Mouse (Mus musculus): ENCODE measurements around the gene Pcyt2. TPM values are rescaled to one million over a fixed set of nuclear protein-coding genes. Genes with fewer than 3 reads are reported as not detected.

Gene Pcyt2
- polyA plus RNA-seq, 1 experiment from 2014 or later = 88.8 TPM

DNA sequence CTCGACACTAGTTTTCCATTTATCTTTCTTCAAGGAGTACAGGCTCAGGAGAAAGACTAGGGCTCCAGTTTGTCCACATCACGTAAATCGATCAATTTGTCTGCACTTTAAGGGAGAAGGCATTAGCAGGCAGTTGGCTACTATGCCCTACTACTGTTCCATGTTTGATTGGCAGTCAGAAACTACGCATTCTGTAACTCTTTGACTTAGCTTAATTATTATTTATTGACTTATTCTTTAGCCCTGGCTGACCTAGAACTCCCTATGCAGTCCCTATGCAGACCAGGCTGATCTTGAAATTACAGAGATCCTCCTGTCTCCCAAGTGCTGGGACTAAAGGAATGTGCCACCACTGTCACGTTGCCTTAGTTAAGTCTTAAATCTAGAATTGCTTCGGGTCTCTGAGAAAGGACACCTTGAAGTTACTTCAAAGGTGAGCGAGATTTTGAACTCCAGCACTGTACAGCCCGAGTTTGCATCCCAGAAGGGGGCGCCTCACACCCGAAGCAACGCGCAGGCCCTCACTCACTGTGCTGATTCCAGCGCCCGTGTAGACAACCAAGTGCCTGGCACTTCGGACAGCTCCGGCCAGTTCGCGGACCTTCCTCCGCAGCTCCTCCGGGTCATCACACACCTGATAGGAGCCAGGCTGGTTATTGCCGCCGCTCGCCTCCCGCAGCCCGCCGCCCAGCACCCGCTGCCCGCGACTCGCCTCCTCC, 6.4 kb upstream of the Pcyt2 start:
- H3K4me3 ChIP-seq (ENCODE audit: low read depth, low read length) = peak overlapping the region; percentile 90
- peak; percentile 77 for ATAC-seq (ENCODE audit: low read depth)
- H3K4me1 ChIP-seq (ENCODE audit: control insufficient read depth, insufficient read depth, low read length) = peaks cover 4% of the 10 kb centered on the region; the same call in 1 of the 2 replicates
- peak; percentile 72 for DNase-seq (ENCODE audit: low spot score)
- H3K4me2 ChIP-seq (ENCODE audit: low read depth, low read length) = peak overlapping the region; percentile 88
- WGBS = 13% methylated on average over 30 of the region's 30 CpGs
- peak overlapping the region; percentile 25; the same call in 1 of the 2 replicates for H3K27ac ChIP-seq (replicated peaks; ENCODE audit: low read depth, low read length)
- no peaks in the 10 kb centered on the region for H3K9me3 ChIP-seq (ENCODE audit: control insufficient read depth, low read length)
- H3K27me3 ChIP-seq (replicated peaks; ENCODE audit: control insufficient read depth, insufficient read depth, low read length) = no peaks in the 10 kb centered on the region
- H3K36me3 ChIP-seq (ENCODE audit: control insufficient read depth, insufficient read depth, low read length) = peaks cover 58% of the 10 kb centered on the region
- H3K9ac ChIP-seq (ENCODE audit: low read depth, low read length) = peak overlapping the region; percentile 77

- DNase-seq (ENCODE audit: low spot score) = no peak
- Histone ChIP-seq H3K36me3 (ENCODE audit: control insufficient read depth, insufficient read depth, low read length) (peaks cover 59% of the 10 kb centered on the region), H3K27me3 (replicated peaks; ENCODE audit: control insufficient read depth, insufficient read depth, low read length) (no peaks in the 10 kb centered on the region), H3K27ac (replicated peaks; ENCODE audit: low read depth, low read length) (no peak overlapping the region), H3K4me1 (ENCODE audit: control insufficient read depth, insufficient read depth, low read length) (peaks cover 4% of the 10 kb centered on the region; the same call in 1 of the 2 replicates), H3K4me2 (ENCODE audit: low read depth, low read length) (no peak overlapping the region), H3K9me3 (ENCODE audit: control insufficient read depth, low read length) (no peaks in the 10 kb centered on the region), H3K9ac (ENCODE audit: low read depth, low read length) (no peak overlapping the region), H3K4me3 (ENCODE audit: low read depth, low read length) (no peak overlapping the region)
- WGBS = 89% methylated on average over 6 of the region's 6 CpGs
- ATAC-seq (ENCODE audit: low read depth) = no peak
Observed at GRCm38 (mm10) chr11:120622805-120623204, 5.1 kb upstream of the Pcyt2 start.

DNA sequence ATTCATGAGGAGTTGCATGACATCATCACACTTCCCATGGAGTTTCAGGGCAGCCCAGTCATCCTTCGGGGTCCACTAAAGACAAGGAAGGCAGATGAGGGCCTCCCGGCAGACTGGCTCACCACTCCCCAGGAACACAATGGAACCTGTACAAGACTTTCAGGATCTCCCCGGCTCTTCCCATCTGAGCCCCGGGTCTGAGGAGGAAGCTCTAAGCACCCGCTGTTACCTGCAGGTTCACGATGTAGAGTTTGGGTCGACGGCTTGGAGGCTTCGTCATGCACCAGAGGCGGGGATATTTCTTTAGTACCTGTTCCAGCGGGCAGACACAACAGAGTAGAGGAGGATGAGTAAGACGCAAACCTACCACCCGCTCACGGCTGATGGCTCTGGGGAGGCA, 2.5 kb upstream of the Pcyt2 start:
- 92% methylated on average over 14 of the region's 14 CpGs for WGBS
- Histone ChIP-seq H3K9ac (ENCODE audit: low read depth, low read length) (no peak overlapping the region), H3K4me3 (ENCODE audit: low read depth, low read length) (no peak overlapping the region), H3K4me1 (ENCODE audit: control insufficient read depth, insufficient read depth, low read length) (peaks cover 10% of the 10 kb centered on the region), H3K4me2 (ENCODE audit: low read depth, low read length) (no peak overlapping the region), H3K9me3 (ENCODE audit: control insufficient read depth, low read length) (no peaks in the 10 kb centered on the region), H3K36me3 (ENCODE audit: control insufficient read depth, insufficient read depth, low read length) (peaks cover 50% of the 10 kb centered on the region), H3K27me3 (replicated peaks; ENCODE audit: control insufficient read depth, insufficient read depth, low read length) (no peaks in the 10 kb centered on the region), H3K27ac (replicated peaks; ENCODE audit: low read depth, low read length) (no peak overlapping the region)
- ATAC-seq (ENCODE audit: low read depth) (no peak), DNase-seq (ENCODE audit: low spot score) (no peak)

- H3K9me3 ChIP-seq (ENCODE audit: control insufficient read depth, low read length) = no peaks in the 10 kb centered on the region
- ATAC-seq (ENCODE audit: low read depth) = no peak
- no peak overlapping the region for H3K4me3 ChIP-seq (ENCODE audit: low read depth, low read length)
- peaks cover 8% of the 10 kb centered on the region for H3K4me1 ChIP-seq (ENCODE audit: control insufficient read depth, insufficient read depth, low read length)
- no peak overlapping the region for H3K27ac ChIP-seq (replicated peaks; ENCODE audit: low read depth, low read length)
- no peak overlapping the region for H3K9ac ChIP-seq (ENCODE audit: low read depth, low read length)
- H3K4me2 ChIP-seq (ENCODE audit: low read depth, low read length) = no peak overlapping the region
- no peak for DNase-seq (ENCODE audit: low spot score)
- no peaks in the 10 kb centered on the region for H3K27me3 ChIP-seq (replicated peaks; ENCODE audit: control insufficient read depth, insufficient read depth, low read length)
- WGBS = 93% methylated on average over 25 of the region's 25 CpGs
- peaks cover 57% of the 10 kb centered on the region for H3K36me3 ChIP-seq (ENCODE audit: control insufficient read depth, insufficient read depth, low read length)
Observed at GRCm38 (mm10) chr11:120618619-120619535, 1.1 kb upstream of the Pcyt2 start.

DNA sequence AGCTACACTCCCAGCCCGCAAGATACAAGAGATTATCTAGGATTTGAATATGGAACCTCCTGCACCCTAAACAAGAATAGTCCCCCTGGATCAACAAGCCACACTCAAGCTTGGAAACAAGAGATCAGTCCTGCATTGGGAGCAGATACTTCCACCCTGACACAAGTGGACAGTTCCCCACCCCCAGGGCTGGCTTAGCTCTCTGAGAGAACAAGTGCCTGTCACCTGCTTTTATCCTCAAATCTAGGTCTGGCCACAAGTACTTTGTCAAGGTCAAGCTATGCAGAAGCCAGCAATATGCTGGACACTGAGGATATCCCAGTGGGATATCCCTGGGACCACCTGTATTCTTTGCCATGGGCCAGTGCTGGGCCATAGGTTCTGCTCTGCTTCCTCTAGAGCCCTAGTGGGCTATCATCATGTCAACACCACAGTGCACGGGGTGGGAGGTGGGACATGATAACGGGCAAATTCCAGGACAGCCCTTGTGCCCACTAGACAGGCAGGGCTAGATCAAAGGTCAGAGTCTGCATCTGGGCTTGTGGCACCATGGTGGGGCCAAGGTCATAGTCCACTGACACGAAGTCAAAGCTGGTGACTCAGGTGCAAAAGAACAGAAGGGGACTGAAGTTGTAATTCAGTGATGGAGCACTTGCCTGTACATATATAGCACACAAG, 980 bp downstream of the Pcyt2 start:
- Histone ChIP-seq H3K27ac (replicated peaks; ENCODE audit: low read depth, low read length) (no peak overlapping the region), H3K4me3 (ENCODE audit: low read depth, low read length) (peak overlapping the region; percentile 88), H3K4me1 (ENCODE audit: control insufficient read depth, insufficient read depth, low read length) (peaks cover 8% of the 10 kb centered on the region), H3K36me3 (ENCODE audit: control insufficient read depth, insufficient read depth, low read length) (peaks cover 63% of the 10 kb centered on the region), H3K27me3 (replicated peaks; ENCODE audit: control insufficient read depth, insufficient read depth, low read length) (no peaks in the 10 kb centered on the region), H3K9ac (ENCODE audit: low read depth, low read length) (peak overlapping the region; percentile 82), H3K4me2 (ENCODE audit: low read depth, low read length) (peak overlapping the region; percentile 85), H3K9me3 (ENCODE audit: control insufficient read depth, low read length) (no peaks in the 10 kb centered on the region)
- ATAC-seq (ENCODE audit: low read depth) = no peak
- 40% methylated on average over 4 of the region's 4 CpGs for WGBS
- no peak for DNase-seq (ENCODE audit: low spot score)

GRCm38 (mm10) chr11:120615606-120616203, 2.0 kb downstream of the Pcyt2 start:
- Histone ChIP-seq H3K27me3 (replicated peaks; ENCODE audit: control insufficient read depth, insufficient read depth, low read length) (no peaks in the 10 kb centered on the region), H3K4me2 (ENCODE audit: low read depth, low read length) (no peak overlapping the region), H3K4me1 (ENCODE audit: control insufficient read depth, insufficient read depth, low read length) (peaks cover 8% of the 10 kb centered on the region), H3K27ac (replicated peaks; ENCODE audit: low read depth, low read length) (no peak overlapping the region), H3K9ac (ENCODE audit: low read depth, low read length) (0 out of 2 replicates have a peak overlapping the region, but pooled peaks have one; percentile 3), H3K9me3 (ENCODE audit: control insufficient read depth, low read length) (no peaks in the 10 kb centered on the region), H3K36me3 (ENCODE audit: control insufficient read depth, insufficient read depth, low read length) (peaks cover 66% of the 10 kb centered on the region), H3K4me3 (ENCODE audit: low read depth, low read length) (no peak overlapping the region)
- DNase-seq (ENCODE audit: low spot score) (no peak), ATAC-seq (ENCODE audit: low read depth) (no peak)
- WGBS = 89% methylated on average over 11 of the region's 11 CpGs

GRCm38 (mm10) chr11:120615167-120615566, 2.6 kb downstream of the Pcyt2 start:
- no peak overlapping the region for H3K9ac ChIP-seq (ENCODE audit: low read depth, low read length)
- ATAC-seq (ENCODE audit: low read depth) = no peak
- no peaks in the 10 kb centered on the region for H3K27me3 ChIP-seq (replicated peaks; ENCODE audit: control insufficient read depth, insufficient read depth, low read length)
- H3K36me3 ChIP-seq (ENCODE audit: control insufficient read depth, insufficient read depth, low read length) = peaks cover 65% of the 10 kb centered on the region
- no peak for DNase-seq (ENCODE audit: low spot score)
- WGBS = 93% methylated on average over 6 of the region's 6 CpGs
- H3K4me3 ChIP-seq (ENCODE audit: low read depth, low read length) = no peak overlapping the region
- no peaks in the 10 kb centered on the region for H3K9me3 ChIP-seq (ENCODE audit: control insufficient read depth, low read length)
- H3K27ac ChIP-seq (replicated peaks; ENCODE audit: low read depth, low read length) = no peak overlapping the region
- H3K4me2 ChIP-seq (ENCODE audit: low read depth, low read length) = no peak overlapping the region
- peaks cover 8% of the 10 kb centered on the region for H3K4me1 ChIP-seq (ENCODE audit: control insufficient read depth, insufficient read depth, low read length)

GRCm38 (mm10) chr11:120613976-120614375, 3.8 kb downstream of the Pcyt2 start:
- DNase-seq (ENCODE audit: low spot score) (no peak), ATAC-seq (ENCODE audit: low read depth) (no peak)
- no peak overlapping the region for H3K27ac ChIP-seq (replicated peaks; ENCODE audit: low read depth, low read length)
- peaks cover 8% of the 10 kb centered on the region for H3K4me1 ChIP-seq (ENCODE audit: control insufficient read depth, insufficient read depth, low read length)
- H3K9me3 ChIP-seq (ENCODE audit: control insufficient read depth, low read length) = no peaks in the 10 kb centered on the region
- peaks cover 4% of the 10 kb centered on the region; the same call in 1 of the 2 replicates for H3K27me3 ChIP-seq (replicated peaks; ENCODE audit: control insufficient read depth, insufficient read depth, low read length)
- no peak overlapping the region for H3K4me2 ChIP-seq (ENCODE audit: low read depth, low read length)
- peaks cover 55% of the 10 kb centered on the region for H3K36me3 ChIP-seq (ENCODE audit: control insufficient read depth, insufficient read depth, low read length)
- no peak overlapping the region for H3K9ac ChIP-seq (ENCODE audit: low read depth, low read length)
- 88% methylated on average over 8 of the region's 8 CpGs for WGBS
- no peak overlapping the region for H3K4me3 ChIP-seq (ENCODE audit: low read depth, low read length)
